Mouse (Mus musculus) stomach, postnatal 0 days (tissue): ENCODE results near the gene Cabp4. TPM values are rescaled to one million over a fixed set of nuclear protein-coding genes. Genes with fewer than 3 reads are reported as not detected.

ENCODE experiments used
- ATAC-seq: fragments of 200-750 bp; cut with Nextera tagmentation; 2 replicates; pipeline ENCODE4 v1.8.0; 2017; ENCODE audit not compliant: low FRiP score, low TSS enrichment
- DNase-seq: peaks from one replicate; pipeline ENCODE4 v3.0.0-alpha.2; 2016; ENCODE audit warnings: low spot score
- H3K27ac ChIP-seq: fragments of 300-500 bp; sonication (generic); replicated peaks from 2 replicates; pipeline ENCODE4 v1.5.1; 2014; ENCODE audit warnings: mild to moderate bottlenecking, control low read depth
- H3K27me3 ChIP-seq: fragments of 300-500 bp; sonication (generic); 2 replicates; pipeline ENCODE4 v1.6.1; 2014; ENCODE audit warnings: low read length; ENCODE audit not compliant: control insufficient read depth, insufficient read depth
- H3K36me3 ChIP-seq: fragments of 300-500 bp; sonication (generic); 2 replicates; pipeline ENCODE4 v1.6.1; 2014; ENCODE audit warnings: low read length, mixed read lengths; ENCODE audit not compliant: control insufficient read depth, insufficient read depth
- H3K4me1 ChIP-seq: fragments of 300-500 bp; sonication (generic); replicated peaks from 2 replicates; pipeline ENCODE4 v1.6.1; 2014; ENCODE audit warnings: antibody characterized with exemption; ENCODE audit not compliant: control insufficient read depth, insufficient read depth
- H3K4me2 ChIP-seq: fragments of 300-500 bp; sonication (generic); replicated peaks from 2 replicates; pipeline ENCODE4 v1.6.1; 2014; ENCODE audit warnings: low read depth, mild to moderate bottlenecking, control low read depth, moderate library complexity
- H3K4me3 ChIP-seq: fragments of 300-500 bp; sonication (generic); 2 replicates; pipeline ENCODE4 v1.5.1; 2014; ENCODE audit warnings: low read depth, low read length, control low read depth
- H3K9ac ChIP-seq: fragments of 300-500 bp; sonication (generic); 2 replicates; pipeline ENCODE4 v1.6.1; 2014; ENCODE audit warnings: mild to moderate bottlenecking, low read length, control low read depth, mixed read lengths
- H3K9me3 ChIP-seq: fragments of 300-500 bp; sonication (generic); 2 replicates; pipeline ENCODE4 v1.6.1; 2016; ENCODE audit warnings: low read length; ENCODE audit not compliant: control insufficient read depth
- CTCF ChIP-seq: IDR thresholded peaks from 2 replicates; pipeline ENCODE4 v1.5.1; 2016; ENCODE audit warnings: antibody characterized with exemption, low read depth, mild to moderate bottlenecking, moderate library complexity
- EP300 ChIP-seq: optimal IDR thresholded peaks from 2 replicates; pipeline ENCODE3; 2016; ENCODE audit warnings: antibody characterized with exemption
- WGBS: fragments of 180-500 bp; shearing (Covaris S2); extraction: QIAGEN DNeasy Blood & Tissue Kit; methylation state at CpG from one replicate; pipeline ENCODE4 v1.1.7; 2014; 5-methylcytosine and 5-hydroxymethylcytosine counted together
- polyA plus RNA-seq: library from polyadenylated mRNA; unstranded; fragments of >200 nt; fragmentation: Nextera tagmentation; extraction: Ambion mirVana; gene quantifications from 2 replicates; pipeline ENCODE4 v1.2.1, GENCODE M21; 2015

The Cabp4 gene
- polyA plus RNA-seq, 1 experiment from 2014 or later, result not detected

DNA sequence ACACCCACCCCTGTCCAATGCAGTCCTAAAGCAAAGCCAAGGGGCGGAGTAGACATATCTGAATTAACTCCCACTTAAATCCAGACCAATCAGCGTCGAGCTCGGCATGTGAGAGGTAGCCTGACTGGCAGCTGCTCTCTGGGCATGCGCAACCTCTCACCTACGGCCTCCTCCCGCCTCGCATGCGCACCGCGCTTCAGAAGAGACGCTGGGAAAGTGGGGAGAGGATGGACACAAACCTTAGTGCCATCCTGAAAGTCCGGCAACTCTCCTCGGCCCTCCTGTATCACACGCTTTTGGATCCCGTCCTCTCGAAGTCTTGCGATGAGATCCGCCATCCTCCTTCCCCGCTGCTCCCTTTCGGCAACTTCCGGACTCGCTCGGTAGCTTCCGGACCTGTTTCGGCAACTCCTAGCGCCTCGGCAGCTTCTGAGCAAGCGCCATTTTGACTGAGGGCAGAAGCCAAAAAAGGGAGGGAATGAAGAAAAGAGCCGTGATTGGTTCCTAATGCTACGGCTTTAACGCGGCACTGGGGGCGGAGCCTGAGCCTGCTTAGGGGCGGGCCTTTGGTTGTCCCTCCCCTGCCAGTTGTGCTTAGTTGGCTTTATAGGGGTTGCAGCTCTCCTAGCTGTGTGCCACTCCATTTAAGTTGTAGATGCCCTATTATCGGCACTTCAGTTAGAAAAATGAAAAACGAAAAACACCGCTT is 22.6 kb downstream of the Cabp4 start:
- DNase-seq (peak; percentile 98), ATAC-seq (peak; percentile 81)
- H3K4me3 ChIP-seq, result peak overlapping the region; percentile 32
- peak overlapping the region; percentile 63 for H3K9ac ChIP-seq
- no peaks in the 10 kb centered on the region for H3K27me3 ChIP-seq
- peaks cover 6% of the 10 kb centered on the region; the same call in 1 of the 2 replicates for H3K36me3 ChIP-seq
- peaks cover 7% of the 10 kb centered on the region for H3K4me1 ChIP-seq
- peak overlapping the region; percentile 56 for H3K4me2 ChIP-seq
- TF ChIP-seq CTCF (no peak), EP300 (no peak)
- 3% methylated on average over 38 of the region's 38 CpGs for WGBS
- peak overlapping the region; percentile 81 for H3K27ac ChIP-seq
- H3K9me3 ChIP-seq, result no peaks in the 10 kb centered on the region

DNA sequence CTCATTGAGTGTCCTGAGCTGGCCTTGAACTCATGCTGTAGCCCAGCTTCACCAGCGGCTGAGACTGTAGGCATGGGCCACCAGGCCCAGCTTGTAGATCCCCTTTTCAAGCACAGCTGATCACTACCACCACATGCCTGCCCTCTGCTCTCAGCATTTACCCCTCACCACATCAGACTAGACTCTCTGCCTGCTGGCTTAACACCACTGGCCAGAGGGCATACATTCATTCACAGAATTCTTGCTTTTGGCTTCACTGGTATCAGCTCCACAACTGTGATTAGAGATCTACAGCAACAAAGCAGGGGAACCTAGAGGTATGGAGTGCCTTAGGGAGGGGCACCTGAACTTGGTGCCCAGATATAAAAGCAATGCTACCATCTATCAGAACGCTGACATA is 23.3 kb downstream of the Cabp4 start:
- whole genome bisulfite sequencing, result 91% methylated on average over 2 of the region's 2 CpGs
- 0 out of 2 replicates have a peak overlapping the region, but pooled peaks have one; percentile 2 for H3K9ac ChIP-seq

DNA sequence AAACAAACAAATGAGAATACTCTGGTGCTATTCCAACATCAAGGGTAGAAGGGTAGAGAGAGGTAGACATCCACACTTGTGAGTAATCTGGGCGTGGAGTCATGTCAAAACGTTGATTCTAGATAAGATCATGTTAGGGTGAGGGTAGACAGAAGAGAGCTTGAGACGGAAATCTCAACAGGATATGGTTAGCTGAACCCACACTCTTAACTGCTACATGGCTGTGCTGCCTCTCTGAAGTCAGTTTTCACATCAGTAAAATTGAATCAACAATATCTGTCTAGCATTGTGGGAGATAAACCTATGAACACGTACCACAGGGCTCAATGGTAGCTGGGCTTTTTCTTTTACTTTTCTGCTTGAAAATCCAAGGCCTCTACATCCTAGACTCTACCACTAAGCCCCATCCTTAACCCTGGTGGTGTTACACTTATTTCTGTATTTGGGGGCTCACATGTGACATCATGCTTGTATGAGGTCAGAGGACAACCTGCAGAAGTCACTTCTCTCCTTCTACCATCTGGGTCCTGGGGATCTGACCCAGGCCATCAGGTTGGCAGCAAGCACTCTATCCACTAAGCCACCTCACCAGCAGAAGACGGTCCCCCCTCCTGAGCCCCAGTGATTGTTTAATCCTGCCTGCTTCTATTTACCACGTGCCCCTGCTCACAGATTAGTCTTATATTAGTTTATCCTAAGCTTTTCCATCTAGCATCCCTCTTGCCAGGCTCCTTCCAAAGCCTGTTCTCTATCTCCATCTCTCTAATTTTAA is 23.9 kb downstream of the Cabp4 start:
- 76% methylated on average over 6 of the region's 6 CpGs for WGBS
- Histone ChIP-seq H3K4me2 (no peak overlapping the region), H3K9ac (no peak overlapping the region), H3K27me3 (no peaks in the 10 kb centered on the region), H3K27ac (no peak overlapping the region), H3K4me3 (no peak overlapping the region), H3K36me3 (peaks cover 12% of the 10 kb centered on the region), H3K4me1 (peaks cover 7% of the 10 kb centered on the region), H3K9me3 (no peaks in the 10 kb centered on the region)
- ATAC-seq, result no peak
- DNase-seq, result no peak
- no peak for TF ChIP-seq EP300
- TF ChIP-seq CTCF, result no peak

More for the DNA sequence above, 23.3 kb downstream of the Cabp4 start:
- no peak for TF ChIP-seq EP300
- no peak for TF ChIP-seq CTCF
- ATAC-seq, result no peak
- no peaks in the 10 kb centered on the region for H3K27me3 ChIP-seq
- peaks cover 7% of the 10 kb centered on the region for H3K4me1 ChIP-seq
- no peak overlapping the region for H3K4me3 ChIP-seq
- H3K27ac ChIP-seq, result no peak overlapping the region
- H3K36me3 ChIP-seq, result peaks cover 9% of the 10 kb centered on the region
- no peak for DNase-seq
- H3K4me2 ChIP-seq, result peak overlapping the region; percentile 56
- H3K9me3 ChIP-seq, result no peaks in the 10 kb centered on the region

DNA sequence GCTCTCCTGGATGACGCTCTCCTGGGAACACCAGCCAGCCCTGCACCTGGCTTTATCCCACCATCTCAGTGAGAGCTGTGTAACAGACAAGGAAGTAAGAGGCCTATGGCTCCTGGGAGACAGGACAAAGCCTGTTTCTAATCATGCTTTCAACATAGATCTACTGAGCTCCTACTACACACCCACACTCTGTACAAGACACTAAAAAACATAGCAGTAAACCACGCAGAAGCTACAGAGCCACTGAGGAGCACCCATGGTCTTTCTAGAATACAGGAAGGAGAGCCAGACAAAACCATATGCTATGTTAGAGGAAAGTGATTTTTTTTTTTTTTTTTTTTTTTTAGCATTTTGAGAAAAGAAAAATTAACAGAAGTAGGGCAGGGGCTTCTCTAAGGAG is 25.5 kb downstream of the Cabp4 start:
- TF ChIP-seq CTCF (no peak), EP300 (no peak)
- no peak overlapping the region for H3K4me3 ChIP-seq

GRCm38 (mm10) chr19:4117006-4117405 is 26.8 kb downstream of the Cabp4 start:
- no peaks in the 10 kb centered on the region for H3K27me3 ChIP-seq
- H3K4me2 ChIP-seq, result no peak overlapping the region
- no peak overlapping the region for H3K4me3 ChIP-seq
- peaks cover 19% of the 10 kb centered on the region for H3K36me3 ChIP-seq
- H3K4me1 ChIP-seq, result peaks cover 7% of the 10 kb centered on the region
- no peak overlapping the region for H3K27ac ChIP-seq
- TF ChIP-seq CTCF, result no peak
- no peak for TF ChIP-seq EP300
- ATAC-seq (no peak), DNase-seq (no peak)
- WGBS, result 92% methylated on average over 7 of the region's 7 CpGs
- no peaks in the 10 kb centered on the region for H3K9me3 ChIP-seq
- no peak overlapping the region for H3K9ac ChIP-seq

More for the DNA sequence above, 25.5 kb downstream of the Cabp4 start:
- no peak overlapping the region for H3K9ac ChIP-seq
- no peaks in the 10 kb centered on the region for H3K9me3 ChIP-seq
- H3K4me1 ChIP-seq, result peaks cover 7% of the 10 kb centered on the region
- H3K27ac ChIP-seq, result no peak overlapping the region
- DNase-seq, result no peak
- WGBS, result 91% methylated on average over 2 of the region's 2 CpGs
- no peak for ATAC-seq
- no peaks in the 10 kb centered on the region for H3K27me3 ChIP-seq
- H3K4me2 ChIP-seq, result no peak overlapping the region
- peaks cover 16% of the 10 kb centered on the region for H3K36me3 ChIP-seq

DNA sequence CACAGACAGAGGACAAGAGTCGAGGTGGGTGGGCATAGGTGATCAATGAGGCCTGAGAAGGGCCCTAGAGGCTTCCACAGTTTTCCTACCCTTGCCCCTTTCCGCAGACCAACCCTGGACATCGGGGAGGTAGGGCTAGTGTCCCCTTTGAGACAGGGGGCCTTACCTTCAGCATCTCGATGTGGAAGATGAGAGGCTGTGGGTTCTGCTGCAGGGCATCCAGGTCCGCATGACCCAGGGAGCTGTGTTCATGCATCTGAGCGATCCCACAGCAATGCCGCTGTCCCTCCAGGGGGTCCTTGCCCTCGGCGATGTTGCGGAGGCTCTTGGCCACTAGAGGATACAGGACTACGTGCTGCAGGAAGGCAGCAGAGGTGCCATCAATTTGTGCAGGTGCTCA is 28.0 kb downstream of the Cabp4 start:
- Histone ChIP-seq H3K36me3 (peaks cover 21% of the 10 kb centered on the region), H3K9ac (no peak overlapping the region), H3K4me2 (no peak overlapping the region), H3K4me3 (no peak overlapping the region), H3K27me3 (no peaks in the 10 kb centered on the region), H3K27ac (no peak overlapping the region), H3K9me3 (no peaks in the 10 kb centered on the region), H3K4me1 (peaks cover 5% of the 10 kb centered on the region)
- TF ChIP-seq EP300, result no peak
- TF ChIP-seq CTCF, result no peak
- 87% methylated on average over 11 of the region's 11 CpGs for WGBS
- no peak for DNase-seq
- no peak for ATAC-seq
